Mouse (Mus musculus): ENCODE data around the gene Cdh6. TPM values are rescaled to one million over a fixed set of nuclear protein-coding genes. Genes with fewer than 3 reads are reported as not detected.

Cdh6 gene
- total and polyA plus RNA-seq, 2 experiments: 0.01 to 0.09 TPM

GRCm38 (mm10) chr15:13092064-13092463 lies 81.4 kb downstream of the Cdh6 start:
- Histone ChIP-seq H3K79me2 (ENCODE audit: control insufficient read depth, insufficient read depth, low read length) (no peaks in the 10 kb centered on the region), H3K9ac (ENCODE audit: low read depth, low read length) (no peak overlapping the region), H3K27me3 (ENCODE audit: control insufficient read depth, insufficient read depth, low read length) (no peaks in the 10 kb centered on the region), H3K4me3 (ENCODE audit: insufficient read depth, low read depth, low read length) (no peak overlapping the region), H3K4me1 (ENCODE audit: control insufficient read depth, insufficient read depth, low read length) (no peaks in the 10 kb centered on the region), H3K27ac (replicated peaks; ENCODE audit: insufficient read depth, low read depth, low read length) (no peak overlapping the region), H3K36me3 (ENCODE audit: control insufficient read depth, insufficient read depth, low read length) (no peaks in the 10 kb centered on the region)
- no peak for DNase-seq (ENCODE audit: extremely low read depth, low read depth, low spot score)
- TF ChIP-seq CTCF (IDR thresholded peaks at IDR 0.05; ENCODE audit: low read depth, low read length): no peak
- TF ChIP-seq POLR2A (IDR thresholded peaks at IDR 0.05; ENCODE audit: extremely low read depth, insufficient read depth, low read length): no peak
- WGBS: 83% methylated on average over 13 of the region's 13 CpGs

- DNase-seq (ENCODE audit: extremely low read depth, low read depth, low spot score): no peak
- no peak overlapping the region for H3K4me3 ChIP-seq (ENCODE audit: insufficient read depth, low read depth, low read length)
- whole genome bisulfite sequencing: 46% methylated on average over 7 of the region's 7 CpGs
- H3K36me3 ChIP-seq (ENCODE audit: control insufficient read depth, insufficient read depth, low read length): no peaks in the 10 kb centered on the region
- no peak overlapping the region for H3K9ac ChIP-seq (ENCODE audit: low read depth, low read length)
- no peaks in the 10 kb centered on the region for H3K4me1 ChIP-seq (ENCODE audit: control insufficient read depth, insufficient read depth, low read length)
- H3K27me3 ChIP-seq (ENCODE audit: control insufficient read depth, insufficient read depth, low read length): no peaks in the 10 kb centered on the region
- no peaks in the 10 kb centered on the region for H3K79me2 ChIP-seq (ENCODE audit: control insufficient read depth, insufficient read depth, low read length)
- peak; percentile 51 for TF ChIP-seq CTCF (IDR thresholded peaks at IDR 0.05; ENCODE audit: low read depth, low read length)
- TF ChIP-seq POLR2A (IDR thresholded peaks at IDR 0.05; ENCODE audit: extremely low read depth, insufficient read depth, low read length): no peak
- no peak overlapping the region for H3K27ac ChIP-seq (replicated peaks; ENCODE audit: insufficient read depth, low read depth, low read length)
Measured at GRCm38 (mm10) chr15:13088504-13089058, 84.9 kb downstream of the Cdh6 start.

GRCm38 (mm10) chr15:13084746-13085145 lies 88.7 kb downstream of the Cdh6 start:
- no peak for DNase-seq (ENCODE audit: extremely low read depth, low read depth, low spot score)
- no peak overlapping the region for H3K4me3 ChIP-seq (ENCODE audit: insufficient read depth, low read depth, low read length)

GRCm38 (mm10) chr15:13076908-13077669 lies 96.4 kb downstream of the Cdh6 start:
- Histone ChIP-seq H3K27ac (replicated peaks; ENCODE audit: insufficient read depth, low read depth, low read length) (no peak overlapping the region), H3K27me3 (ENCODE audit: control insufficient read depth, insufficient read depth, low read length) (0 out of 2 replicates have a peak, but pooled peaks cover under 1% of the 10 kb centered on the region), H3K9ac (ENCODE audit: low read depth, low read length) (no peak overlapping the region), H3K36me3 (ENCODE audit: control insufficient read depth, insufficient read depth, low read length) (no peaks in the 10 kb centered on the region), H3K4me1 (ENCODE audit: control insufficient read depth, insufficient read depth, low read length) (no peaks in the 10 kb centered on the region), H3K4me3 (ENCODE audit: insufficient read depth, low read depth, low read length) (no peak overlapping the region), H3K79me2 (ENCODE audit: control insufficient read depth, insufficient read depth, low read length) (no peaks in the 10 kb centered on the region)
- no peak for TF ChIP-seq CTCF (IDR thresholded peaks at IDR 0.05; ENCODE audit: low read depth, low read length)
- TF ChIP-seq POLR2A (IDR thresholded peaks at IDR 0.05; ENCODE audit: extremely low read depth, insufficient read depth, low read length): no peak
- DNase-seq (ENCODE audit: extremely low read depth, low read depth, low spot score): peak; percentile 3
- WGBS: 75% methylated on average over 8 of the region's 8 CpGs

More at GRCm38 (mm10) chr15:13084746-13085145, 88.7 kb downstream of the Cdh6 start:
- no peak overlapping the region for H3K9ac ChIP-seq (ENCODE audit: low read depth, low read length)
- 72% methylated on average over 9 of the region's 9 CpGs for WGBS
- H3K27me3 ChIP-seq (ENCODE audit: control insufficient read depth, insufficient read depth, low read length): no peaks in the 10 kb centered on the region
- no peaks in the 10 kb centered on the region for H3K4me1 ChIP-seq (ENCODE audit: control insufficient read depth, insufficient read depth, low read length)
- no peaks in the 10 kb centered on the region for H3K36me3 ChIP-seq (ENCODE audit: control insufficient read depth, insufficient read depth, low read length)
- TF ChIP-seq POLR2A (IDR thresholded peaks at IDR 0.05; ENCODE audit: extremely low read depth, insufficient read depth, low read length) (no peak), CTCF (IDR thresholded peaks at IDR 0.05; ENCODE audit: low read depth, low read length) (no peak)
- H3K79me2 ChIP-seq (ENCODE audit: control insufficient read depth, insufficient read depth, low read length): no peaks in the 10 kb centered on the region
- no peak overlapping the region for H3K27ac ChIP-seq (replicated peaks; ENCODE audit: insufficient read depth, low read depth, low read length)

- no peak for DNase-seq (ENCODE audit: extremely low read depth, low read depth, low spot score)
- Histone ChIP-seq H3K79me2 (ENCODE audit: control insufficient read depth, insufficient read depth, low read length) (no peaks in the 10 kb centered on the region), H3K27ac (replicated peaks; ENCODE audit: insufficient read depth, low read depth, low read length) (no peak overlapping the region), H3K9ac (ENCODE audit: low read depth, low read length) (no peak overlapping the region), H3K4me1 (ENCODE audit: control insufficient read depth, insufficient read depth, low read length) (no peaks in the 10 kb centered on the region), H3K4me3 (ENCODE audit: insufficient read depth, low read depth, low read length) (no peak overlapping the region), H3K36me3 (ENCODE audit: control insufficient read depth, insufficient read depth, low read length) (no peaks in the 10 kb centered on the region), H3K27me3 (ENCODE audit: control insufficient read depth, insufficient read depth, low read length) (0 out of 2 replicates have a peak, but pooled peaks cover 3% of the 10 kb centered on the region)
- WGBS: 66% methylated on average over 4 of the region's 4 CpGs
- TF ChIP-seq CTCF (IDR thresholded peaks at IDR 0.05; ENCODE audit: low read depth, low read length) (no peak), POLR2A (IDR thresholded peaks at IDR 0.05; ENCODE audit: extremely low read depth, insufficient read depth, low read length) (no peak)
Measured at GRCm38 (mm10) chr15:13074047-13074446, 99.4 kb downstream of the Cdh6 start.

- no peaks in the 10 kb centered on the region for H3K36me3 ChIP-seq (ENCODE audit: control insufficient read depth, insufficient read depth, low read length)
- no peak for DNase-seq (ENCODE audit: extremely low read depth, low read depth, low spot score)
- H3K79me2 ChIP-seq (ENCODE audit: control insufficient read depth, insufficient read depth, low read length): no peaks in the 10 kb centered on the region
Measured at GRCm38 (mm10) chr15:13068213-13068516, 105.3 kb downstream of the Cdh6 start.

More at GRCm38 (mm10) chr15:13068213-13068516, 105.3 kb downstream of the Cdh6 start:
- TF ChIP-seq POLR2A (IDR thresholded peaks at IDR 0.05; ENCODE audit: extremely low read depth, insufficient read depth, low read length) (no peak), CTCF (IDR thresholded peaks at IDR 0.05; ENCODE audit: low read depth, low read length) (no peak)
- no peaks in the 10 kb centered on the region for H3K4me1 ChIP-seq (ENCODE audit: control insufficient read depth, insufficient read depth, low read length)
- no peak overlapping the region for H3K9ac ChIP-seq (ENCODE audit: low read depth, low read length)
- H3K27ac ChIP-seq (replicated peaks; ENCODE audit: insufficient read depth, low read depth, low read length): no peak overlapping the region
- no peak overlapping the region for H3K4me3 ChIP-seq (ENCODE audit: insufficient read depth, low read depth, low read length)
- 0 out of 2 replicates have a peak, but pooled peaks cover 3% of the 10 kb centered on the region for H3K27me3 ChIP-seq (ENCODE audit: control insufficient read depth, insufficient read depth, low read length)

Measured in liver, adult 2 months (tissue).